Mouse (Mus musculus) spleen, adult 18-20 months (tissue): Measurements from ENCODE around the gene Ppp1r14d.

Source experiments
- DNase-seq, 2 experiments: peaks; one replicate each; pipeline ENCODE4 v3.0.0; 2022; ENCODE audit warnings: mixed read lengths in 2 of 2

The Ppp1r14d gene

GRCm38 (mm10) chr2:119229775-119230704, at the start of gene Ppp1r14d:
Ppp1r14d (minus strand) TSS chr2:119229906.
- DNase-seq: no peak

GRCm38 (mm10) chr2:119277810-119278209, 48.1 kb upstream of the Ppp1r14d start:
- DNase-seq: no peak

- no peak for DNase-seq
Measured at GRCm38 (mm10) chr2:119276926-119277325, 47.2 kb upstream of the Ppp1r14d start.

- no peak for DNase-seq
Measured at GRCm38 (mm10) chr2:119274126-119274525, 44.4 kb upstream of the Ppp1r14d start.

GRCm38 (mm10) chr2:119270643-119271331, 41.1 kb upstream of the Ppp1r14d start, which contains the start of gene Rhov:
Rhov (minus strand) TSS chr2:119271272.
- DNase-seq: peak; percentile 51 to 64

GRCm38 (mm10) chr2:119270286-119270642, 40.6 kb upstream of the Ppp1r14d start:
- DNase-seq: no peak

- no peak for DNase-seq
Measured at GRCm38 (mm10) chr2:119263813-119264212, 34.1 kb upstream of the Ppp1r14d start.

GRCm38 (mm10) chr2:119262978-119263377, 33.3 kb upstream of the Ppp1r14d start:
- DNase-seq: no peak

- no peak for DNase-seq
Measured at GRCm38 (mm10) chr2:119261326-119261725, 31.6 kb upstream of the Ppp1r14d start.

GRCm38 (mm10) chr2:119260518-119260917, 30.8 kb upstream of the Ppp1r14d start:
- DNase-seq: no peak

- no peak for DNase-seq
Measured at GRCm38 (mm10) chr2:119254976-119255375, 25.3 kb upstream of the Ppp1r14d start.

GRCm38 (mm10) chr2:119250826-119251478, 21.2 kb upstream of the Ppp1r14d start:
- peak; percentile 57 to 84 for DNase-seq

- DNase-seq: no peak
Measured at GRCm38 (mm10) chr2:119250377-119250776, 20.7 kb upstream of the Ppp1r14d start.

GRCm38 (mm10) chr2:119249592-119250061, 19.9 kb upstream of the Ppp1r14d start:
- no peak for DNase-seq

- DNase-seq: no peak
Measured at GRCm38 (mm10) chr2:119247904-119248303, 18.2 kb upstream of the Ppp1r14d start.

- no peak for DNase-seq
Measured at GRCm38 (mm10) chr2:119245246-119245645, 15.5 kb upstream of the Ppp1r14d start.

- DNase-seq: no peak
Measured at GRCm38 (mm10) chr2:119242548-119242947, 12.8 kb upstream of the Ppp1r14d start.

GRCm38 (mm10) chr2:119240819-119241186, 11.1 kb upstream of the Ppp1r14d start:
- no peak for DNase-seq

- no peak for DNase-seq
Measured at GRCm38 (mm10) chr2:119240075-119240818, 10.5 kb upstream of the Ppp1r14d start.

- no peak for DNase-seq
Measured at GRCm38 (mm10) chr2:119238671-119239070, 9.0 kb upstream of the Ppp1r14d start.

- DNase-seq: no peak
Measured at GRCm38 (mm10) chr2:119237871-119238220, 8.1 kb upstream of the Ppp1r14d start.

- peak in 1 of 2 experiments; percentile 14 for DNase-seq
Measured at GRCm38 (mm10) chr2:119237210-119237870, 7.6 kb upstream of the Ppp1r14d start, which contains the start of gene Spint1. Spint1 (plus strand) TSS chr2:119237362.
